Mouse (Mus musculus) activated CD4-positive, CD25-positive, alpha-beta regulatory T cell, adult 4 months (primary cell): ENCODE measurements at regions not wholly inside any gene's neighbourhood (a gene's known extent, or its start where the extent isn't known, plus 50 kb on each side); places are given as distances from the start of the nearest gene placed in this dataset.

Experiments
- ATAC-seq: one replicate; pipeline ENCODE4 v1.8.0; 2017

GRCm38 (mm10) chr4:106048053-106048452, 258.4 kb downstream of the Gm12728 start:
- ATAC-seq: no peak

GRCm38 (mm10) chr4:106048797-106049196, 259.1 kb downstream of the Gm12728 start:
- ATAC-seq: no peak

GRCm38 (mm10) chr4:106049880-106050279, 260.2 kb downstream of the Gm12728 start:
- ATAC-seq: no peak

- ATAC-seq: no peak
Observed at GRCm38 (mm10) chr4:106050297-106050696, 260.6 kb downstream of the Gm12728 start.

- ATAC-seq: no peak
Observed at GRCm38 (mm10) chr4:106053496-106053895, 262.5 kb upstream of the Usp24 start.

- ATAC-seq: no peak
Observed at GRCm38 (mm10) chr4:106054324-106054723, 261.7 kb upstream of the Usp24 start.

- no peak for ATAC-seq
Observed at GRCm38 (mm10) chr4:106062651-106063050, 253.4 kb upstream of the Usp24 start.

GRCm38 (mm10) chr4:106063851-106064382, 252.1 kb upstream of the Usp24 start:
- ATAC-seq: no peak

GRCm38 (mm10) chr4:106067023-106067422, 249.0 kb upstream of the Usp24 start:
- no peak for ATAC-seq

GRCm38 (mm10) chr4:106083546-106083945, 232.5 kb upstream of the Usp24 start:
- no peak for ATAC-seq

- ATAC-seq: no peak
Observed at GRCm38 (mm10) chr4:106091927-106092675, 223.9 kb upstream of the Usp24 start.

GRCm38 (mm10) chr4:106092676-106093070, 223.3 kb upstream of the Usp24 start:
- ATAC-seq: no peak

- no peak for ATAC-seq
Observed at GRCm38 (mm10) chr4:106093252-106093651, 222.8 kb upstream of the Usp24 start.

GRCm38 (mm10) chr4:106094882-106095556, 221.0 kb upstream of the Usp24 start:
- no peak for ATAC-seq

- no peak for ATAC-seq
Observed at GRCm38 (mm10) chr4:106096130-106096529, 219.9 kb upstream of the Usp24 start.

GRCm38 (mm10) chr4:106097846-106098245, 218.2 kb upstream of the Usp24 start:
- no peak for ATAC-seq

- no peak for ATAC-seq
Observed at GRCm38 (mm10) chr4:106100211-106101025, 215.6 kb upstream of the Usp24 start.

GRCm38 (mm10) chr4:106101904-106102303, 214.1 kb upstream of the Usp24 start:
- ATAC-seq: no peak

GRCm38 (mm10) chr4:106102451-106102977, 213.5 kb upstream of the Usp24 start:
- ATAC-seq: no peak

GRCm38 (mm10) chr4:106103750-106104635, 212.0 kb upstream of the Usp24 start:
- no peak for ATAC-seq

- ATAC-seq: no peak
Observed at GRCm38 (mm10) chr4:106112981-106113380, 203.0 kb upstream of the Usp24 start.

GRCm38 (mm10) chr4:106113747-106114146, 202.3 kb upstream of the Usp24 start:
- no peak for ATAC-seq
